Mouse (Mus musculus) kidney, adult 18-20 months (tissue): ENCODE measurements at regions not wholly inside any gene's neighbourhood (a gene's known extent, or its start where the extent isn't known, plus 50 kb on each side); places are given as distances from the start of the nearest gene placed in this dataset.

ENCODE experiments used
- DNase-seq: peaks from one replicate; pipeline ENCODE4 v3.0.0; 2021

DNA sequence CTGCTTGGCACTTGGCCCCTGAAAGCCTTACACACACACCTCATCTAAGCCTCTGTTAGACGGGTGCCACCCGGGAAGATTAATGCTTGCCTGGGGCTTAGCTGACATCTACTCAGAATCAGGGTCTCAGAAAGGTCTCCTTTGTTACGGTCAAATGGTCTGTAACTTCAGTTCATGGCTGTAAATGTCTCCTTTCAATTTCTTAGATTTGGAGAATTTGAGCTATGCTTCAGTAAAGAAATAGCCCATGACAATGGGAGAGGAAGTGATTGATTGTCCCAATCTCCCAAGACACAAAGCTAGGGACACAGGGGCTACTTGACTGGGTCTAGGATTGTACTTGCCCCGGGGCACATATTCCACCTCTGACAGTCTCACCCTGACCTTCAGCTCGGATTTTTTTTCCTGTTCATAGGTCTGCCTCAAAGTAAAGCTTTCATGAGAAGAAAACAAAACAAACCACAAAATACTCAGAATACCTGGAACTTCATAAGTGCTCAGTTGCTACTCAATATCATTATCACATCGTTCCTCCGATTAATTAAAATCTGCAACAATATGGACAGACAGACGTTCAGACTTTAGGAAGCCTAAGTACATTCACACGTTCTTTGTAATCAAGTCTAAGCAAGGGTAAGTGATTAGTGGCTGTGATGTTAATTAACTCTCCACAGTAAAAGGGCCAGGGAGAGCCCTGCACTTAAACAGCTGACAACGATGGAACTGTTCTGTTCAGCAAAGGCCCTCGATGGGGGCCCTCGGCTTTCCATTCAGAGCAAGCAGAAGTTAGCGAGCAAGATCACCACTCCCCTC is 132.9 kb upstream of the Slco3a1 start:
- DNase-seq: no peak

DNA sequence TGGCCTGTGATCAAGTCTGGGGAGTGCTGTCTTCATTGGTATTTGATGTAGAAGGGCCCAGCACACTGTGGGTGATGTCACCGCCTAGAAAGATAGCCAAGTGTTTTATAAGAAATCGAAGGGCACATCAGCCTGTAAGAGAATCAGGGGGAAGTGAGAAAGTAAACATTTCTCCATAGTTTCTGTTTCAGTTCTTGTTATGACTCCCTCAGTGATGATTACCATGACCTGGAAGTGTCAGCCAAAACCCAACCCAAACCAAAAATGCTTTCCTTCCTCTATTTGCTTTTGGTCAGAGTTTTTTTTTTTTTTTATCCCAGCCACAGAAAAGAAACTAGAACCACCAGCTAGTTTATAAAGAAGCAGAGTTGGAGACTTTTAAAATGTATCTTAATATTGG is 129.4 kb upstream of the Slco3a1 start:
- peak; percentile 4 for DNase-seq

DNA sequence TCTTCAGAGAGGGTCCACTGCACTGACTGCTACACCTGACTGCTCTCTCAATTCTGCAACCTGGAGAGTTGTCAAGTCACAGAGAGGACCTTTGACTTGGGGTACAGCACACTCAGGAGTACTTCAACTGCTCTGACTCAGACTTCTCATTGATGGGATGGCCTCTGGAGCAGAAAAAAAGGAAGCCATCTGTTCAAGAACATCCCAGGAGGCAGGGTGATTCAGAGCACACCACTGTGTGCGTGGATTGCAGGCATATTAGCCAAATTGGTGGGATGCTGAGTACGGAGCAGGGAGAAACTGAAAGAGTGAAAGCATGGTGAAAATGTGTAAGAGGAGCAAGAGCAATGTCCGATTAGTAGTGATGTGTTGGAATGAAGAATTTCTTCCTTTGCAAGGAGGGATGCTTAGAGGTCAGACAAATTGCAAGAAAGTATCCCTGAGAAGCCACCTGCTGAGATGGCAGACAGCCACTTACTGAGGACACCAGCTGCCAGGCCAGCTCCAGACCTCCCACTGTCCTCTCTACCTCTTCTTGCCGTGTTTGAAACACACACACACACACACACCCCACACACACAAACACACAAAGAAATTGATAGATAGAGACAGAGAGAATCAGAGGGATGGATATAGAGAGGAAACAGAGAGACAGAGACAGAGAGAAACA is 119.2 kb upstream of the Slco3a1 start:
- DNase-seq: no peak

- no peak for DNase-seq
Observed at GRCm38 (mm10) chr7:74669110-74669509, 114.5 kb upstream of the Slco3a1 start.

DNA sequence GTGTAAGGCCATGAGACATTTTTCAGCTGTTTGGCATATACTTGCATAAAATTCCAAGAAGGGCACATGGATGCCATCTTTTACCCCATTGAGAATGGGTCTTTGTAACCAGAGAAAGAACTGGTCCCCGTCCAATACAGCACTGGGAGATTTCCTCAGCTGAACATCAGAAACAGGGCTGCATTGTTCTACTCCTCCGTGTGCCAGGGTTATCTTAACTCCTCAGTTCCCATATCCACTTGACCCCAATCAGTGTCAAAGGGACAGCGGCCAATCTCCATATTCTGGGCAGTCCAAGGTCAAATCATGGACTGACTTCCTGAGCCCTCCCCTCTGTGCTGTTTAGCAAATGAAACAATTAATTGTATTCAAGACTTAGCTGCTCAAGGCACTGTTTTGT is 112.5 kb upstream of the Slco3a1 start:
- DNase-seq: no peak

- no peak for DNase-seq
Observed at GRCm38 (mm10) chr7:74663820-74664219, 109.2 kb upstream of the Slco3a1 start.

DNA sequence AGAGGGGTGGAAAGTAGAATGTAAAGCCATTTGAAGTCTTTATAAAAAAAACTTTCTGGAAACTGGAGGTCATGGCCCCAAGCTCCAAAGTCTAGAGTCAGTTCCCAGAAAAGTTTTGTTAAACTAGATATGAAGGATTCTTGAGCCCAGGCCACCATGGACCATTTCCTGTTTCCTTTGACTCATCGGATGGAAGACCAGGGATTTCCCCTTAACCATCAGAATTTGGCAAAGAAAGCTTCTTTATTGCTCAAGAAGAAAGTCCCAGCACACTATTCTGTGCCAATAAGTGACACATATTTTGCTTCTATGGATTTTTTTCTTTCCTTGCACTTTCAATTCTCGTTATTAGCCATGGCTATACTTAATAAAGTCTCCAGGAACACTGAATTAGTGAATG is 92.7 kb upstream of the Slco3a1 start:
- no peak for DNase-seq

GRCm38 (mm10) chr7:74640171-74640570 is 85.6 kb upstream of the Slco3a1 start:
- DNase-seq: no peak

DNA sequence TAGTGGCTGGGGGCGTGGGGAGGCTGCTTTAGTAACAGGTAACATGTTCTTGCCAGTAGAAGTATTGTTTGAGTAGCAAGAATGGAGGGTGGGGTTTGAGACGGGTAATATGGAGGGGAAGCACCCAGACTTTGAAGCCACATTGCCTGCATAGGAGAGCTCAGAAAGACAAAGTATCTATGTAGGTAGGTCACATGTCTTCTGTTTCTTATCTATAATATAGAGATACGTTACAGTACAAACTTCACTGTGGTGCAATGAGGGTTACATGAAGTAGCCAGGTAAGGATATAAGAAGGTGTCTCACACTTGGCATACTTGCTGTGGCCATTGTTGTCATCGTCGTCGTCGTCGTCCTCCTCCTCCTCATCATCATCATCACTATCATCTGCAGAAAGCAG is 77.6 kb upstream of the Slco3a1 start:
- no peak for DNase-seq

DNA sequence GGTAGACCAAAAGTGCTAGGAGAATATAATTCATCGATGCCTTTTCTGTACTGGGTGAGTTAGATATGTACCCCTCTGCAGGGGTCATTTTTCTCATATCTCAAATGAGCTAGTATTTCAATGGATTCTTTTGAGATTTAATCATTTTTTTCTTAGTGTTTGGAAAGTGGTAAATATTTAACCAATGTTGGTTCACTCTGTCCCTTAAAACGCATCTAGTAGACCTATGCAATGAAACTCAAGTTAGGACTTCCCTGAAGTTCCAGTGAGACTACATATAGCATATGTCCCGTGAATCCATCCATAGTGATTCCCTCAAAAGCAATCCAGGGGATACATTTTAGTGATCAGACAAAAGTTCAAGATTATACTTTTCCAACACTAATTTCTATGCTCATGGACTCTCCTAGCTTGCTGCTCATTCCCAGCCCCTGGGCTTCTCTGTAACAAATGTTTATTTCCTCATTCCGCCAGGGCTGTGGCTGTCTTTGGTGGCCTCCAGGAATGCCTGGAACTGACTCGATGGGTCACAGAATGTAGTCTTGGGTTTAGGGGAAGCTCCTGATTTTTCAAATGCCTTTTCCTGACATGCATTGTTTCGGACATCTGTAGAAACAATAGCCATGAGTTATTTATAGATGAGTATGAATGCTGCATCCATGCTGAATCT is 74.4 kb upstream of the Slco3a1 start:
- DNase-seq: no peak
